Mouse (Mus musculus) kidney, adult 2 months (tissue): ENCODE data around the gene Scamp3.

Experiments used
- CTCF ChIP-seq: fragments of 200-500 bp; conservative IDR thresholded peaks from 2 replicates; pipeline ENCODE4 v1.5.1; 2011; ENCODE audit warnings: low read depth, mild to moderate bottlenecking, control low read depth, low read length, moderate library complexity, mixed read lengths; ENCODE audit not compliant: insufficient read depth, insufficient read length
- POLR2A ChIP-seq: fragments of 200-500 bp; IDR thresholded peaks from one replicate; pipeline ENCODE4 v1.6.1; 2011; ENCODE audit warnings: low read depth, low read length, control low read depth

DNA sequence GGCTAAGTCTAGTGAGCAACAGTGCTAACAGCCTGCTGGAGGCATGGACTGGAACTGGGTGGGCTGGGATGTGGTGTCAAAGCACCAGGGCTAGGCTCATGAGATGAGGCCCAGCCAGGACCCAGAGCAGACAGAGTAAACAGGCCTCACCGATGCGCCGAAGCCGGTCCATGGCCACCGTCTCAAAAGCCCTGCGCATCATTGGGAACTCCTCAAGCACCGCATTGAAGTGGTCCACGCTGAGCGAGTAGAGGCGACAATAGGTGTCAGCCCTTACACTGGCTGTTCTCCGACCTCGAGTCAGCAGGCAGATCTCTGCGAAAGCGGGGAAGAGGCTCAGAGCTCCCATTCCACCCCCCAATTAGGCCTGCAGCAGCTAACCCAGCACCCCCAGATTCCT lies 28.7 kb upstream of the Scamp3 start:
- TF ChIP-seq CTCF (no peak), POLR2A (no peak)
